Mouse (Mus musculus) skeletal muscle tissue, adult 2 months (tissue): ENCODE results near the gene Ptpra.
"Not testable (repeated sequence)": the region's sequence is repeated elsewhere in the genome, so short reads cannot be mapped to it uniquely, and the experiment has no call there.

ENCODE experiments used
- DNase-seq: peaks from one replicate; pipeline ENCODE4 v3.0.0-alpha.2; 2012; ENCODE audit warnings: low read depth, low spot score

The Ptpra gene

GRCm38 (mm10) chr2:130488002-130488401 is 37.9 kb downstream of the Ptpra start:
- no peak for DNase-seq

GRCm38 (mm10) chr2:130488600-130488999 is 38.5 kb downstream of the Ptpra start:
- DNase-seq: peak; percentile 37

- DNase-seq: no peak
These were observed 41.1 kb downstream of the Ptpra start for GRCm38 (mm10) chr2:130491162-130491561.

- DNase-seq: peak; percentile 21
These were observed 41.5 kb downstream of the Ptpra start for GRCm38 (mm10) chr2:130491587-130491986.

- not testable (repeated sequence) for DNase-seq
These were observed 45.0 kb downstream of the Ptpra start for GRCm38 (mm10) chr2:130495114-130495513.

GRCm38 (mm10) chr2:130496037-130496436 is 46.0 kb downstream of the Ptpra start:
- peak; percentile 22 for DNase-seq

- DNase-seq: no peak
These were observed 46.9 kb downstream of the Ptpra start for GRCm38 (mm10) chr2:130496931-130497330.

- peak; percentile 16 for DNase-seq
These were observed 49.5 kb downstream of the Ptpra start for GRCm38 (mm10) chr2:130499546-130499945.

GRCm38 (mm10) chr2:130501556-130501955 is 51.5 kb downstream of the Ptpra start:
- DNase-seq: no peak

- not testable (repeated sequence) for DNase-seq
These were observed 61.5 kb downstream of the Ptpra start for GRCm38 (mm10) chr2:130511616-130512015.

- no peak for DNase-seq
These were observed 63.8 kb downstream of the Ptpra start for GRCm38 (mm10) chr2:130513907-130514306.

- DNase-seq: no peak
These were observed 65.7 kb downstream of the Ptpra start for GRCm38 (mm10) chr2:130515791-130516190.

- DNase-seq: no peak
These were observed 71.8 kb downstream of the Ptpra start for GRCm38 (mm10) chr2:130521927-130522326.

GRCm38 (mm10) chr2:130525480-130525879 is 75.4 kb downstream of the Ptpra start:
- not testable (repeated sequence) for DNase-seq

GRCm38 (mm10) chr2:130528457-130528856 is 78.4 kb downstream of the Ptpra start:
- DNase-seq: no peak

- DNase-seq: no peak
These were observed 79.2 kb downstream of the Ptpra start for GRCm38 (mm10) chr2:130529290-130529689.

GRCm38 (mm10) chr2:130529925-130530324 is 79.8 kb downstream of the Ptpra start:
- no peak for DNase-seq

GRCm38 (mm10) chr2:130532201-130532600 is 82.1 kb downstream of the Ptpra start:
- no peak for DNase-seq

- no peak for DNase-seq
These were observed 84.9 kb downstream of the Ptpra start for GRCm38 (mm10) chr2:130535017-130535416.

- DNase-seq: no peak
These were observed 86.8 kb downstream of the Ptpra start for GRCm38 (mm10) chr2:130536890-130537289.

GRCm38 (mm10) chr2:130538876-130539546 is 88.9 kb downstream of the Ptpra start:
- no peak for DNase-seq

GRCm38 (mm10) chr2:130540266-130540665 is 90.2 kb downstream of the Ptpra start:
- no peak for DNase-seq

- DNase-seq: no peak
These were observed 96.9 kb downstream of the Ptpra start for GRCm38 (mm10) chr2:130546957-130547356.

- no peak for DNase-seq
These were observed 104.8 kb downstream of the Ptpra start for GRCm38 (mm10) chr2:130554841-130555240.
